Comparison of ENCODE assay signal across 8 mouse cellular contexts in genomic region chr11:80378452-80379068, GRCm38 (mm10). TPM values are rescaled to one million over a fixed set of nuclear protein-coding genes. Genes with fewer than 3 reads are reported as not detected.
DNase-seq lines count a peak whose midpoint lies in the region; ATAC-seq and TF ChIP-seq lines count a peak whose summit lies in the region.
"Not testable (repeated sequence)": the region's sequence is repeated elsewhere in the genome, so short reads cannot be mapped to it uniquely, and the experiment has no call there.

No protein-coding gene starts in this region.

- H3K4me1 ChIP-seq in erythroblast, embryonic 14.5 days (ENCODE audit: control insufficient read depth), result peaks cover 34% of the 10 kb centered on the region
- H3K4me1 ChIP-seq in heart, embryonic 11.5 days (ENCODE audit: control insufficient read depth, insufficient read depth, low read length); hindbrain, embryonic 16.5 days (ENCODE audit: control insufficient read depth, insufficient read depth, low read depth, low read length); limb, embryonic 11.5 days (ENCODE audit: control insufficient read depth, insufficient read depth, low read length); lung, embryonic 15.5 days; stomach, embryonic 16.5 days (ENCODE audit: control insufficient read depth, insufficient read depth, low read length): not testable (repeated sequence)

- whole genome bisulfite sequencing in heart, embryonic 11.5 days (ENCODE audit: insufficient replicate concordance), result 63% methylated on average over 2 of the region's 2 CpGs
- 55% methylated on average over 2 of the region's 2 CpGs for WGBS in hindbrain, embryonic 16.5 days
- 66% methylated on average over 2 of the region's 2 CpGs for WGBS in limb, embryonic 11.5 days
- WGBS in lung, embryonic 15.5 days, result 55% methylated on average over 2 of the region's 2 CpGs
- 66% methylated on average over 2 of the region's 2 CpGs for WGBS in stomach, embryonic 16.5 days

- TF ChIP-seq POLR2A in myocyte (IDR thresholded peaks at IDR 0.05; ENCODE audit: insufficient read length, low read depth), result not testable (repeated sequence)

- not testable (repeated sequence) for H3K27ac ChIP-seq in heart, embryonic 11.5 days (ENCODE audit: low read depth, low read length); limb, embryonic 11.5 days (replicated peaks; ENCODE audit: low read depth, low read length); lung, embryonic 15.5 days; stomach, embryonic 16.5 days (ENCODE audit: low read length)
- peak overlapping the region; percentile 92 for H3K27ac ChIP-seq in hindbrain, embryonic 16.5 days (ENCODE audit: low read depth, low read length)

- peak overlapping the region; percentile 86 for H3K4me3 ChIP-seq in erythroblast, embryonic 14.5 days (replicated peaks)
- peak overlapping the region; percentile 90 for H3K4me3 ChIP-seq in heart, embryonic 11.5 days (ENCODE audit: low read depth, low read length)
- peak overlapping the region; percentile 79 for H3K4me3 ChIP-seq in hindbrain, embryonic 16.5 days (ENCODE audit: low read length)
- peak overlapping the region; percentile 91; the same call in 1 of the 2 replicates for H3K4me3 ChIP-seq in limb, embryonic 11.5 days (ENCODE audit: low read depth, low read length)
- peak overlapping the region; percentile 91 for H3K4me3 ChIP-seq in lung, embryonic 15.5 days
- peak overlapping the region; percentile 77 for H3K4me3 ChIP-seq in myocyte
- H3K4me3 ChIP-seq in stomach, embryonic 16.5 days (replicated peaks; ENCODE audit: low read length), result peak overlapping the region; percentile 83

- ATAC-seq in heart, embryonic 11.5 days (replicated peaks; ENCODE audit: insufficient number of reproducible peaks, low FRiP score, low TSS enrichment); hindbrain, embryonic 16.5 days; limb, embryonic 11.5 days (ENCODE audit: insufficient number of reproducible peaks, low FRiP score, low TSS enrichment, low read depth); lung, embryonic 15.5 days (ENCODE audit: borderline replicate concordance, extremely low read depth, low FRiP score, low TSS enrichment); stomach, embryonic 16.5 days (ENCODE audit: insufficient read depth, low FRiP score): not testable (repeated sequence)

- H3ac ChIP-seq in myocyte (ENCODE audit: control insufficient read depth, insufficient read length), result not testable (repeated sequence)

- H3K4me2 ChIP-seq in heart, embryonic 11.5 days, result peak overlapping the region; percentile 89
- peak overlapping the region; percentile 76 for H3K4me2 ChIP-seq in hindbrain, embryonic 16.5 days (ENCODE audit: low read length)
- not testable (repeated sequence) for H3K4me2 ChIP-seq in limb, embryonic 11.5 days (ENCODE audit: low read depth, severe bottlenecking)
- peak overlapping the region; percentile 83 for H3K4me2 ChIP-seq in lung, embryonic 15.5 days
- H3K4me2 ChIP-seq in myocyte (ENCODE audit: low read depth), result peak overlapping the region; percentile 74
- peak overlapping the region; percentile 65 for H3K4me2 ChIP-seq in stomach, embryonic 16.5 days (ENCODE audit: low read depth, low read length)

- H3K9ac ChIP-seq in heart, embryonic 11.5 days (ENCODE audit: low read depth, low read length), result peak overlapping the region; percentile 96; the same call in 1 of the 2 replicates
- peak overlapping the region; percentile 96 for H3K9ac ChIP-seq in hindbrain, embryonic 16.5 days (ENCODE audit: low read depth, low read length)
- peak overlapping the region; percentile 96; the same call in 1 of the 2 replicates for H3K9ac ChIP-seq in limb, embryonic 11.5 days (ENCODE audit: low read length)
- H3K9ac ChIP-seq in lung, embryonic 15.5 days, result 0 out of 2 replicates have a peak overlapping the region, but pooled peaks have one; percentile 97
- H3K9ac ChIP-seq in stomach, embryonic 16.5 days (ENCODE audit: low read length), result peak overlapping the region; percentile 93

- peaks cover 24% of the 10 kb centered on the region for H3K36me3 ChIP-seq in erythroblast, embryonic 14.5 days (ENCODE audit: control insufficient read depth)
- not testable (repeated sequence) for H3K36me3 ChIP-seq in heart, embryonic 11.5 days (ENCODE audit: control insufficient read depth, insufficient read depth, low read length); hindbrain, embryonic 16.5 days (ENCODE audit: control insufficient read depth, insufficient read depth, low read length); limb, embryonic 11.5 days (ENCODE audit: control insufficient read depth, insufficient read depth, low read length); lung, embryonic 15.5 days; myocyte (ENCODE audit: control insufficient read depth, insufficient read depth); stomach, embryonic 16.5 days (ENCODE audit: control insufficient read depth, insufficient read depth, low read length)

- peak; percentile 46 for DNase-seq in MEL-GATA-1-ER (ENCODE audit: extremely low read depth, low read depth)
- DNase-seq in limb, embryonic 11.5 days (ENCODE audit: low spot score), result not testable (repeated sequence)

- not testable (repeated sequence) for H3K27me3 ChIP-seq in erythroblast, embryonic 14.5 days (ENCODE audit: control insufficient read depth); heart, embryonic 11.5 days (ENCODE audit: control insufficient read depth, insufficient read depth, low read length); hindbrain, embryonic 16.5 days (replicated peaks; ENCODE audit: control insufficient read depth, insufficient read depth, low read length); limb, embryonic 11.5 days (ENCODE audit: control insufficient read depth, insufficient read depth, low read length); lung, embryonic 15.5 days; myocyte (ENCODE audit: control insufficient read depth, insufficient read depth, insufficient read length); stomach, embryonic 16.5 days (ENCODE audit: control insufficient read depth, insufficient read depth, low read length)

- peaks cover 11% of the 10 kb centered on the region for H3K79me2 ChIP-seq in myocyte (ENCODE audit: control insufficient read depth, insufficient read depth)

- H3K9me3 ChIP-seq in erythroblast, embryonic 14.5 days (ENCODE audit: control insufficient read depth, low read length); heart, embryonic 11.5 days (replicated peaks; ENCODE audit: control insufficient read depth, low read length); hindbrain, embryonic 16.5 days (ENCODE audit: control insufficient read depth, low read length); limb, embryonic 11.5 days (ENCODE audit: control insufficient read depth, low read length); lung, embryonic 15.5 days; stomach, embryonic 16.5 days (replicated peaks; ENCODE audit: control insufficient read depth, low read length): not testable (repeated sequence)

RNA-seq across cellular contexts. Expression of gene 5730455P16Rik, which starts 0.7 kb away (rescaled TPM):
- 0.15 and 0.29 TPM in 2 replicates for polyA plus RNA-seq in erythroblast, embryonic 14.5 days (2012)
- polyA plus RNA-seq in heart, embryonic 11.5 days (2014; fragmentation: Nextera tagmentation; extraction: Ambion mirVana), result 14.6 and 14.8 TPM in 2 replicates
- polyA plus RNA-seq in hindbrain, embryonic 16.5 days (2015; fragmentation: Nextera tagmentation; extraction: Ambion mirVana), result 36.9 and 41.1 TPM in 2 replicates
- 23.2 and 25.9 TPM in 2 replicates for polyA plus RNA-seq in limb, embryonic 11.5 days (2014; fragmentation: Nextera tagmentation; extraction: Ambion mirVana)
- 16.8 and 18.2 TPM in 2 replicates for polyA plus RNA-seq in lung, embryonic 15.5 days (2015; fragmentation: Nextera tagmentation; extraction: Ambion mirVana)
- 7.0 TPM for polyA plus RNA-seq in myocyte (2012; fragmentation: generic; extraction: Trizol)
- polyA plus RNA-seq in stomach, embryonic 16.5 days (2015; fragmentation: Nextera tagmentation; extraction: Ambion mirVana), result 14.1 and 17.1 TPM in 2 replicates

RNA-seq across cellular contexts. Expression of gene Zfp207, which starts 4.5 kb away (rescaled TPM):
- polyA plus RNA-seq in erythroblast, embryonic 14.5 days (2012), result 1.5 and 3.7 TPM in 2 replicates
- polyA plus RNA-seq in heart, embryonic 11.5 days (2014; fragmentation: Nextera tagmentation; extraction: Ambion mirVana), result 189 and 200 TPM in 2 replicates
- polyA plus RNA-seq in hindbrain, embryonic 16.5 days (2015; fragmentation: Nextera tagmentation; extraction: Ambion mirVana), result 159 and 176 TPM in 2 replicates
- polyA plus RNA-seq in limb, embryonic 11.5 days (2014; fragmentation: Nextera tagmentation; extraction: Ambion mirVana), result 343 and 367 TPM in 2 replicates
- 218 and 226 TPM in 2 replicates for polyA plus RNA-seq in lung, embryonic 15.5 days (2015; fragmentation: Nextera tagmentation; extraction: Ambion mirVana)
- polyA plus RNA-seq in myocyte (2012; fragmentation: generic; extraction: Trizol), result 65.6 TPM
- 187 and 192 TPM in 2 replicates for polyA plus RNA-seq in stomach, embryonic 16.5 days (2015; fragmentation: Nextera tagmentation; extraction: Ambion mirVana)

RNA-seq across cellular contexts. Expression of gene Psmd11, which starts 49.9 kb away (rescaled TPM):
- polyA plus RNA-seq in erythroblast, embryonic 14.5 days (2012), result 4.0 and 5.0 TPM in 2 replicates
- 185 and 215 TPM in 2 replicates for polyA plus RNA-seq in heart, embryonic 11.5 days (2014; fragmentation: Nextera tagmentation; extraction: Ambion mirVana)
- polyA plus RNA-seq in hindbrain, embryonic 16.5 days (2015; fragmentation: Nextera tagmentation; extraction: Ambion mirVana), result 272 and 275 TPM in 2 replicates
- 316 and 334 TPM in 2 replicates for polyA plus RNA-seq in limb, embryonic 11.5 days (2014; fragmentation: Nextera tagmentation; extraction: Ambion mirVana)
- 300 and 311 TPM in 2 replicates for polyA plus RNA-seq in lung, embryonic 15.5 days (2015; fragmentation: Nextera tagmentation; extraction: Ambion mirVana)
- polyA plus RNA-seq in myocyte (2012; fragmentation: generic; extraction: Trizol), result 74.9 TPM
- 267 and 270 TPM in 2 replicates for polyA plus RNA-seq in stomach, embryonic 16.5 days (2015; fragmentation: Nextera tagmentation; extraction: Ambion mirVana)

Comparison
In these comparisons a context has a peak if more than half of its experiments do, and no peak if none do; other contexts are left out.
1. RNA of gene Zfp207, which starts 4.5 kb away (polyA plus RNA-seq): 343 to 367 TPM in limb, embryonic 11.5 days, 218 to 226 TPM in lung, embryonic 15.5 days, 189 to 200 TPM in heart, embryonic 11.5 days, 187 to 192 TPM in stomach, embryonic 16.5 days, 159 to 176 TPM in hindbrain, embryonic 16.5 days and 65.6 TPM in myocyte (single experiment); 1.5 to 3.7 TPM in erythroblast, embryonic 14.5 days; every median in the first group is over 10 times any median in the second.
2. RNA of gene Psmd11, which starts 49.9 kb away (polyA plus RNA-seq): 316 to 334 TPM in limb, embryonic 11.5 days, 300 to 311 TPM in lung, embryonic 15.5 days, 272 to 275 TPM in hindbrain, embryonic 16.5 days, 267 to 270 TPM in stomach, embryonic 16.5 days, 185 to 215 TPM in heart, embryonic 11.5 days and 74.9 TPM in myocyte (single experiment); 4.0 to 5.0 TPM in erythroblast, embryonic 14.5 days; every median in the first group is over 10 times any median in the second.
3. Peak in every context shown above with its lines, with median percentiles within 50 percentile points of each other: H3K4me3 ChIP-seq and H3K9ac ChIP-seq.